Mouse (Mus musculus): ENCODE measurements around the gene Vma21-ps. TPM values are rescaled to one million over a fixed set of nuclear protein-coding genes. Genes with fewer than 3 reads are reported as not detected.
"Not testable (repeated sequence)": the region's sequence is repeated elsewhere in the genome, so short reads cannot be mapped to it uniquely, and the experiment has no call there.

The Vma21-ps gene
- polyA plus RNA-seq (2016; fragmentation: Nextera tagmentation; extraction: Ambion mirVana): not detected in 2 replicates

DNA sequence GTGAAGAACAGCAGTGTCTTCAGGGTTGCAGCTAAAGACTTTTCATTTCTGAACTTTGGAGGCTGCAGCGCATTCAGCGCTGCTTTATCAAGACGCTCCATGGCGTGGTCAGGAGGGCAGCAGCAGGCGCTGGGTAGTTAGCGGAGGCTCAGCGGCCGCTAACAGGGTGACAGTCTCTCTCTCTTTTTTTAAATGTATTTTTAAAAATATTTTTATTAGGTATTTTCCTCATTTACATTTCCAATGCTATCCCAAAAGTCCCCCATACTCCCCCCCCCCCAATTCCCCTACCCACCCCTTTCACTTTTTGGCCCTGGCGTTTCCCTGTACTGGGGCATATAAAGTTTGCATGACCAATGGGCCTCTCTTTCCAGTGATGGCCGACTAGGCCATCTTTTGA is at the start of gene Vma21-ps:
Gene Vma21-ps (minus strand): TSS at position 101 of the 400 bp plus-strand sequence.
- H3K36me3 ChIP-seq; H3K9me3 ChIP-seq; H3K4me3 ChIP-seq; H3K4me1 ChIP-seq; H3K9ac ChIP-seq (replicated peaks); H3K27ac ChIP-seq (replicated peaks); H3K27me3 ChIP-seq; ATAC-seq (ENCODE audit: low FRiP score, low read depth); H3K4me2 ChIP-seq (replicated peaks): not testable (repeated sequence)
- WGBS: 98% methylated on average over 10 of the region's 10 CpGs

DNA sequence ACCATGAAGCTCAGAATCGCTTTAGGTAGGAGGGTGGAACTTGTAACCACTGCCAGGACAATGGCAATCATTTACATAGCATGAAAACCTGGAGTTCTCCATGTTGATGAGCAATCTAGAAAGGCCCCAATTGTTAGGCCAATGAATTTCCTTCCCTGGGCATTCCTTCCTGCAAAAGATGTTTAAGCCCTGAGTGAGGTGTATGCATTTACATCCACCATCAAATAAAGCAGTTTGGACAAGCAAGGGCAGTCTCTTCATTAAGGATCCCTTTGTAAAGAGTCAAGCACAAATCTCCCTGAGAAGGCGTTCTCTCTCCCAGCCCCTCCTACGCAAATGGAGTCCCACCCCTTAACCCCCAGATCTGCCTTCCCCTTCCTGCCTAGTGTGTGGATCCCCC is 46.0 kb upstream of the Vma21-ps start:
- 79% methylated on average over 3 of the region's 3 CpGs for WGBS
- no peaks in the 10 kb centered on the region for H3K27me3 ChIP-seq
- H3K27ac ChIP-seq (replicated peaks): no peak overlapping the region
- no peak overlapping the region for H3K4me3 ChIP-seq
- no peak overlapping the region for H3K9ac ChIP-seq (replicated peaks)
- no peaks in the 10 kb centered on the region for H3K36me3 ChIP-seq
- H3K9me3 ChIP-seq: no peaks in the 10 kb centered on the region
- H3K4me1 ChIP-seq: no peaks in the 10 kb centered on the region
- no peak overlapping the region for H3K4me2 ChIP-seq (replicated peaks)
- no peak for ATAC-seq (ENCODE audit: low FRiP score, low read depth)

DNA sequence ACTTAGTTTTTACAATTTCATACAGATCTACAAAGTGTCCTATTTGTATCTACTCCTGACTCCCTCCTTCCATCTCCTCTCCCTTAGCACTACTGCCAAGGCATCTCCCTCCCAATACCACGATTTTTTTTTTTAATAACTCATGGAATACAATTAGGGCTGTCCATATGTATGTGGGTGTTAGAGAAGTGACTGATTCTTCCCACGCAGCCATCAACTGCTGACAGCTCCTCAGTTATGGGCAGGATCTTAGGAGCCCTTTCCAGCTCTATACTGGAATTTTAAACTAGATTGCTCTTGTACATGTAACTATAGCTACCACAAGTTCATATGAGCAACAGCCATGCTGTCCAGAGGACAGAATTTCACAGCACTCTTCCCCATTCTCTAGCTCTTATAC is 33.6 kb upstream of the Vma21-ps start:
- Histone ChIP-seq H3K4me2 (replicated peaks) (no peak overlapping the region), H3K9ac (replicated peaks) (no peak overlapping the region), H3K27me3 (no peaks in the 10 kb centered on the region), H3K4me3 (no peak overlapping the region), H3K4me1 (no peaks in the 10 kb centered on the region), H3K36me3 (no peaks in the 10 kb centered on the region), H3K27ac (replicated peaks) (no peak overlapping the region), H3K9me3 (no peaks in the 10 kb centered on the region)
- ATAC-seq (ENCODE audit: low FRiP score, low read depth): no peak
- WGBS: 80% methylated on average over 2 of the region's 2 CpGs

DNA sequence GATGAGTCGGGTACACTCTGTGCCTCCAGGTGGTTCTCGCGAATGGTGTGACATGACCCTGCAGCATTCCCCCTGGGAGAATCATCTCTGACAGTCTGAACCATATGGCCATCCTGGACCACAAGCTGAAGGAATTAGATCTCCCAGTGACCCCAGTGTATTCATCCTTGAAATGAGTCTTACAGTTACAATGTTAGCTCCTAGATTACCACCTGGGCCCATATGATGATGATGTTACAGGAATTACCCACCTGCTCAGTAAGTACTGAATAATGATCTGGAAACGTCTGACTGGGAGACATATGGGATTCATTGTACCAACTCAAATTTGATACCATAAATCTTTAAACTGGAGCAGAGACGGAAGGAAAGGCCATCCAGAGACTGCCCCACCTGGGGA is 29.4 kb upstream of the Vma21-ps start:
- Histone ChIP-seq H3K4me2 (replicated peaks) (no peak overlapping the region), H3K9ac (replicated peaks) (no peak overlapping the region), H3K36me3 (no peaks in the 10 kb centered on the region), H3K27ac (replicated peaks) (no peak overlapping the region), H3K9me3 (no peaks in the 10 kb centered on the region), H3K4me1 (no peaks in the 10 kb centered on the region), H3K4me3 (no peak overlapping the region), H3K27me3 (no peaks in the 10 kb centered on the region)
- WGBS: 81% methylated on average over 5 of the region's 5 CpGs
- ATAC-seq (ENCODE audit: low FRiP score, low read depth): no peak

DNA sequence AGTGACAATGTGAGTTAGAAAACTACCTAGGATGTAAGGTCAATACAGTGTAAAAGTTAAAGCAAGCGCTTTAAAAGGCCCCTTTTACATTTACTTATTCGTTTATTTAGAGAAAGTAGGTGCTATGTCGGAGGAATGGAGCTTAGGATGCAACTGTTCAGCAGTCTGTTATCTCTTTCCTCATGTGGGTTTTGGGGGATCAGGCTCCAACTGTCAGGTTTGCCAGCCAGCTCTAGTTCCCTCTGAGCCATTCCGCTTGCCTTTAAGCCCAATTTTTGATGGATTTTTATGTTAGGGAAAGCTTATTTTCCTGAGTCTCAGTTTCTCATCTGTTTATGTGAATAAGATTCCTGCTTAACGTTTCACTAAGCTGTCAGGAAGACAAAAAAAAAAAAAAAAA is 22.3 kb upstream of the Vma21-ps start:
- Histone ChIP-seq H3K27me3 (no peaks in the 10 kb centered on the region), H3K4me2 (replicated peaks) (no peak overlapping the region), H3K27ac (replicated peaks) (no peak overlapping the region), H3K9me3 (no peaks in the 10 kb centered on the region), H3K4me3 (no peak overlapping the region), H3K36me3 (no peaks in the 10 kb centered on the region), H3K4me1 (peaks cover 3% of the 10 kb centered on the region; the same call in 1 of the 2 replicates), H3K9ac (replicated peaks) (no peak overlapping the region)
- ATAC-seq (ENCODE audit: low FRiP score, low read depth): no peak
- WGBS: 85% methylated on average over 5 of the region's 5 CpGs

DNA sequence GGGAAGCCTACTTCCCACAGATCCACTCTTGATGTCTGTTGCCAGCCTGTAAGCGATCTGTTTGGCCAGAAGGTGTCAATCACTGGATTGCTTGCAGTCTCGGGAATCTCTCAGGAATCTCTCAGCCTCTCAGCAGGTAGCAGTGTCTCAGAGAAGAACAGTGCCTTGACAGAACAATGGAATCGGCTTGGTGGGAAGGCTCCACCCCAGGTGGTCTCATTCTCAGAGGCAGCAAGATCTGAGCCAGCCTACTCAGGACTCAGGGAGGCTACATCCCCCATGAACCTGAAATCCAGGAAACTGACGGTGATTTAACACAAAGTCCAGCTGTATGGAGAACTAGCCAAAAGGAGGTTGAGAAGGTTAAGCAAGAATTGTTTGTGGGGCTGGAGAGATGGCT is 20.5 kb upstream of the Vma21-ps start:
- H3K9ac ChIP-seq (replicated peaks): no peak overlapping the region
- no peaks in the 10 kb centered on the region for H3K36me3 ChIP-seq
- H3K4me1 ChIP-seq: peaks cover 3% of the 10 kb centered on the region; the same call in 1 of the 2 replicates
- no peak for ATAC-seq (ENCODE audit: low FRiP score, low read depth)
- no peak overlapping the region for H3K27ac ChIP-seq (replicated peaks)
- H3K4me3 ChIP-seq: no peak overlapping the region
- WGBS: 5% methylated on average over 4 of the region's 4 CpGs
- H3K27me3 ChIP-seq: no peaks in the 10 kb centered on the region
- H3K4me2 ChIP-seq (replicated peaks): no peak overlapping the region
- no peaks in the 10 kb centered on the region for H3K9me3 ChIP-seq

DNA sequence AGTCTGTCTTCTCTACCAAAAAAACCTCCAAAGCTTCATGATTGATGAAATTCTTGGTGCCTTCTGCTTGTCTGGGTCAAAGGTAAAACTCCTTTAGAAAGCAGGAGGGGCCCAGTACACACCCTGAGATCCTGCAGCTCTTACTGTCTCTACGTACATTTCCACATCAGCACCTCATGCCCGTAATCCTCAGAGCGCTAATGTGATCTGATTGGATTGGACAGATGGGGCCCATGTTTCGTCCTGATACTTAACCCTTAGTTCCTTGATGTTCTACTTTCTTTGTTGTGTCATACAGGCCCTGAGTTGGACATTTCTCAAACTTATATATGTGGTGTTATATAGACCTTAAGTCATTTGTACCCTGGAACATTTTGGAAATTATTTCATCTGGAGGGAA is 9.6 kb downstream of the Vma21-ps start:
- no peak for ATAC-seq (ENCODE audit: low FRiP score, low read depth)
- 88% methylated on average over 4 of the region's 4 CpGs for WGBS

DNA sequence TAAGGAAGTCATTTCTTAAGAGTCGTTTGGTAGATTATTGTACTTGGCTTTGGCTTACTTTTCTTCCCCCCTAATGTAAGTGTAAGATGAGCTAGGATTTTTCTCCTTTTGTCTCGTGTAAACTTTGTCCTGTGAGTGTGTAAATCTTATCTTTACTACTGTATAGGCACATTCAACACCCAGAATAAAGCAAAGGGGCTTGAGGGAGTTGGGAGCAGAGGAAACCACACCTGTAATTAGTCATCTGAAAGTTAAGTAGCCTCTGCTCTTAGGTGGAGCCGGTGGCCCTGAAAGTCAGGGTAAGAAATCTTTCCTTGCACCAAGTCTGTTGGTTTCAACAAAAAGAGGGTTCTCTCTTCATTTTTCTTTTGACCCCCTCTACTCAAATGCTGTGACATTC is 23.6 kb downstream of the Vma21-ps start:
- Histone ChIP-seq H3K9me3 (no peaks in the 10 kb centered on the region), H3K4me1 (no peaks in the 10 kb centered on the region), H3K9ac (replicated peaks) (no peak overlapping the region), H3K36me3 (peaks cover 36% of the 10 kb centered on the region), H3K27me3 (no peaks in the 10 kb centered on the region), H3K4me3 (no peak overlapping the region), H3K27ac (replicated peaks) (no peak overlapping the region), H3K4me2 (replicated peaks) (no peak overlapping the region)
- ATAC-seq (ENCODE audit: low FRiP score, low read depth): no peak
- WGBS: 89% methylated on average over 3 of the region's 3 CpGs

More for the DNA sequence above, 9.6 kb downstream of the Vma21-ps start:
- Histone ChIP-seq H3K9ac (replicated peaks) (no peak overlapping the region), H3K4me2 (replicated peaks) (no peak overlapping the region), H3K4me1 (no peaks in the 10 kb centered on the region), H3K27me3 (no peaks in the 10 kb centered on the region), H3K9me3 (no peaks in the 10 kb centered on the region), H3K36me3 (0 out of 2 replicates have a peak, but pooled peaks cover 5% of the 10 kb centered on the region), H3K27ac (replicated peaks) (no peak overlapping the region), H3K4me3 (no peak overlapping the region)

DNA sequence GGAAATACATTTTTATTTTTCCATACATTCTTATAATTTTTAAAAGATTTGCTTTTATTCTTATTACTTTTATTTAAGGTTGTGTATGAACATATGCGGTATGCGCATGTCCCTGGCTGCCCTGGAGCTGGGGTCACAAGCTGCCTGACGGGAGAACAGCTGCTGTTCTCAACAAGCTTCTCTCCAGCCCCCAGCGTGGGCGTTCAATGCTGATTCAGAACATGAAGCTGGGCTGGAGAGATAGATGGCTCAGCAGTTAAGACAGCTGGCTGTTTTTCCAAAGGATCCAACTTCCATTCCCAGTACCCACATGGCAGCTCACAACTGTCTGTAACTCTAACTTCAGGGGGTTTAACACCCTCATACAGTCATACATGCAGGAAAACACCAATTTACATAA is 35.7 kb downstream of the Vma21-ps start:
- WGBS: 94% methylated on average over 5 of the region's 5 CpGs
- Histone ChIP-seq H3K4me3 (no peak overlapping the region), H3K9me3 (0 out of 2 replicates have a peak, but pooled peaks cover 2% of the 10 kb centered on the region), H3K36me3 (peaks cover 44% of the 10 kb centered on the region), H3K27ac (replicated peaks) (no peak overlapping the region), H3K9ac (replicated peaks) (no peak overlapping the region), H3K4me2 (replicated peaks) (no peak overlapping the region), H3K27me3 (no peaks in the 10 kb centered on the region), H3K4me1 (no peaks in the 10 kb centered on the region)
- ATAC-seq (ENCODE audit: low FRiP score, low read depth): no peak

DNA sequence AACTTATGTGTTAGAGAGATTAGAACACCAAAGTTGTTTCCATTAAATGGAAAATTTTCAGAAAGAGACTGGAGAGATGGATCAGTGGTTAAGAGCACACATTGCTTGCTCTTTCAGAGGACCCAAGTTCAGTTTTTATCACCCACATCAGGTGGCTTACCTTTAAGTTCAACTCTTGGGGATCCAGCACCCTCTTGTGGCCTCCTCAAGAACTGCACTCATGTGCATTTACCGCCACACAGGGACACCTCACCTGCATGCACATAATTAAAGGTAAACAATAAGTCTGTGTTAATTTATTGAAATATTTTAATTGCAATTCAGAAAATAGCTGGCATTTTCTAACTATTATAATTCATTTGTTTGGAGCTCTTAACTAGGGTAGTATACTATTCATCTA is 37.3 kb downstream of the Vma21-ps start:
- Histone ChIP-seq H3K36me3 (peaks cover 59% of the 10 kb centered on the region), H3K4me3 (no peak overlapping the region), H3K9me3 (0 out of 2 replicates have a peak, but pooled peaks cover 2% of the 10 kb centered on the region), H3K4me2 (replicated peaks) (no peak overlapping the region), H3K27ac (replicated peaks) (no peak overlapping the region), H3K4me1 (no peaks in the 10 kb centered on the region), H3K9ac (replicated peaks) (no peak overlapping the region), H3K27me3 (no peaks in the 10 kb centered on the region)
- no peak for ATAC-seq (ENCODE audit: low FRiP score, low read depth)
- WGBS: 90% methylated on average over 1 of the region's 1 CpGs

Other genes with a start within 250 kb of the Vma21-ps start
- gene Smc2, start 58.0 kb downstream of the Vma21-ps start, polyA plus RNA-seq (2016; fragmentation: Nextera tagmentation; extraction: Ambion mirVana): 195 and 202 TPM in 2 replicates
- 0.06 and 0.08 TPM in 2 replicates for gene Toporsl, start 99.0 kb upstream of the Vma21-ps start, polyA plus RNA-seq (2016; fragmentation: Nextera tagmentation; extraction: Ambion mirVana)

Data from midbrain, embryonic 12.5 days (tissue).